Mouse (Mus musculus): ENCODE results near the gene Ifit3.
"Not testable (repeated sequence)": the region's sequence is repeated elsewhere in the genome, so short reads cannot be mapped to it uniquely, and the experiment has no call there.

Gene Ifit3

GRCm38 (mm10) chr19:34583126-34583766, at the start of gene Ifit3:
Gene Ifit3 (plus strand): TSS chr19:34583531.
- not testable (repeated sequence) for DNase-seq (ENCODE audit: low spot score)

- no peak for DNase-seq (ENCODE audit: low spot score)
Measured at GRCm38 (mm10) chr19:34539422-34539821, 43.9 kb upstream of the Ifit3 start.

GRCm38 (mm10) chr19:34546211-34546610, 37.1 kb upstream of the Ifit3 start:
- DNase-seq (ENCODE audit: low spot score) = no peak

- DNase-seq (ENCODE audit: low spot score) = peak; percentile 81
Measured at GRCm38 (mm10) chr19:34547976-34548375, 35.4 kb upstream of the Ifit3 start.

- DNase-seq (ENCODE audit: low spot score) = no peak
Measured at GRCm38 (mm10) chr19:34550205-34550533, 33.2 kb upstream of the Ifit3 start.

- peak; percentile 76 for DNase-seq (ENCODE audit: low spot score)
Measured at GRCm38 (mm10) chr19:34550534-34551223, 32.7 kb upstream of the Ifit3 start, which contains the start of gene Ifit2. Gene Ifit2 (plus strand): TSS chr19:34550694.

- DNase-seq (ENCODE audit: low spot score) = no peak
Measured at GRCm38 (mm10) chr19:34551981-34552380, 31.4 kb upstream of the Ifit3 start.

- no peak for DNase-seq (ENCODE audit: low spot score)
Measured at GRCm38 (mm10) chr19:34553021-34553420, 30.3 kb upstream of the Ifit3 start.

- DNase-seq (ENCODE audit: low spot score) = no peak
Measured at GRCm38 (mm10) chr19:34553522-34553921, 29.8 kb upstream of the Ifit3 start.

- DNase-seq (ENCODE audit: low spot score) = no peak
Measured at GRCm38 (mm10) chr19:34554061-34554460, 29.3 kb upstream of the Ifit3 start.

DNA sequence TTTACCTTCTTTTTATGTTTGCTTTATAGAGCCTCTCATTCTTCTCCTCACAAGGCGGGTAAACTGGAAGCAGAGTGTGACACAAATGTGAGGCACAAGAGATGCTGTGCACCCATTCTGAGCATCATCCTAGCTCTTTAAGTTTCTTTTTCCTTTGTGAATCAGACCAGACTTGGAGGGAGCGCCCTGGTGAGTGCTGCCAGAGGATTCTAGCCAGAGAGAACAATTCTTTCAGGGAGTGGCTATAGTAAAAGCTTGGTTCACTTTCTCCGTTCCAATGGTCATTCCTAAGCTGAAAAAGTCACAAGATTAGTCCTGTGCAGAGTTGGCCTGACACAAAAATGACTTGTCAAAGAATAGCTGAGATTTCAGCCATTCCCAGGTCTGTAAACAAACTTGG, 26.7 kb upstream of the Ifit3 start:
- no peak for DNase-seq (ENCODE audit: low spot score)

DNA sequence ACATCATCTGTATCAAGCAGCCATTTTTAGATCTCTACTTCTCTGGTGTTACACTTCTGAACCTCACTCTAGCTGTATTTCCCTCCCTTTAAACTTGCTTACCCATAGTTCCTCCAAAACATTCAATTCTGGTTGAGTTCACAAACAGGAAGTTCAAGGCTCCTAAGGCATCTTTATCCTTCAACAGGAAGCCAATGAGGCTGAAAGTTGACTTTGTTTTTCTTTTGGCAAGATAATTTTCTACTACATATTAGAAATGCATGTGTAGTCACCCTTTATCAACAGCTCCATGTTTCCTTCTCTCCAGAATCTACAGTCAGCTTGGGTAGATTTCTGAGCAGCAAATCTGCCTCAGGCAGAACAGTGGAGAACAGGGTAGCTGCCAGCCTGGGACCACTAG, 20.8 kb upstream of the Ifit3 start:
- no peak for DNase-seq (ENCODE audit: low spot score)

DNA sequence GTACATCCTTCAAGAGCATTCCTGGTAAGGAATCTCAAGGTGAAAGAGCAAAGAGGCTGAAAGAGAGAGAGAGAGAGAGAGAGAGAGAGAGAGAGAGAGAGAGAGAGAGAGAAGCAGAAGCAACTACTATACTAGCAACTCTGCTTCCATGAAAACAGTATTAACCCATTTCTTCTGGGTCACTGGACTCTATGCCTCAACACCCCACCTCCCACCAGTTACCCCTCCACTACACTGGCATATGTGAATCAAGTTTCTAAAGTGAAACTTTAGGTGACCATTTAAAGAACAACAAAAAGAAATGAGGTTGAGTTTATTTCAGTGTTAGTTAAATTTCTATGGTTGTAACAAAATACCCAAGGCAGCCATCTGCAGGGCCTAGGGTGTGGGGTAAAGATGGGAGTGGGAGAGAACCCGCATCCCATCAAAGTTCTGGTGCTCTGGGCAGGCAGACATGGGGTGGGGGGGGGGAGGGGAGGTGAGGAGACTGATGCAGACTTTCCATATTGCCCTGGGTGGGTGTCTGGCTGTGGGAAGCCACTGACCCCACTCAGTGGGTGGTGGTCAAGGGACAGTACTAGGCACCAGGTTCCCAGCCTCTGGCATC, 17.1 kb upstream of the Ifit3 start:
- no peak for DNase-seq (ENCODE audit: low spot score)

DNA sequence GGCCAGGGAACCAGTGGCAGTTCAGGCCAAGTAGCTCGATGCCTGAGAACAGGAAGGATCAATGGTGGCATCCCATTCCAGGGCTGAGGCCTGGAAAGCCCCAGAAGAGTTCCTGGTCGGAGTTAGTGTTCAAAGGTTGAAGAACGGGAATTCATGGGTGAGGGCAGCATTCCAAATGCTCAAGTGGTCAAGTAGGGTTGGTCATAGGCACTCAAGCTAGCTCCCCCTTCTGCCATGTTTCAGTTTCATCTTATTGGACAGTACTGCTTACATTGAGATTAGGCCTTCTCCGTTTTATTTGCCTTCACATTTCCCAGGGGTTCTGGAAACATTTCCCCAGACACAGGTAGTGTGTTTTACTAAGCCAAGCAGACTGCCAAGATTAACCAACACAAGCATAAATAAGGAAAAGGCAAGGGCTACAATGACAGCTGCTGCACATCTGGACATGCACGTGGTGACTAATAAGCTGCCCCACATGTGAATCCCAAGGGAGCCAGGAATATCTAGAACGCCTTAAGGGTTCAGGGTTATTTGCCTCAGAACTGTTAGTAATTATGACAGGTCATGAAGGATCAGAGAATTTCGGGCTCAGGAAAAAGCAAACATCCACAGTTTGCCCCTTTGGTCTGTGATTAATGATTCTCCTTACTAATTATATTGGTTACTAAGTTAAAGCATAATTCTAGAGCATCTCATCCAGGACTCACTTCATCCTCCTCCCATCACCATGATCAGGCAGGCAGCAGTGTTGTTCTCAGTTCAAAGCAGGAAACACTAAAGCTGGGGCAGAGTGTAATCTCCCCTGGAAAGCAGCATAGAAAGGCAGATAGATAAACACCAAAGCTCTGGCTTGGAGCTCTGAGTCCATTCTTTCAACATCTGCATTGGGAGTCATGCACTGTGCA, 14.1 kb upstream of the Ifit3 start:
- no peak for DNase-seq (ENCODE audit: low spot score)

DNA sequence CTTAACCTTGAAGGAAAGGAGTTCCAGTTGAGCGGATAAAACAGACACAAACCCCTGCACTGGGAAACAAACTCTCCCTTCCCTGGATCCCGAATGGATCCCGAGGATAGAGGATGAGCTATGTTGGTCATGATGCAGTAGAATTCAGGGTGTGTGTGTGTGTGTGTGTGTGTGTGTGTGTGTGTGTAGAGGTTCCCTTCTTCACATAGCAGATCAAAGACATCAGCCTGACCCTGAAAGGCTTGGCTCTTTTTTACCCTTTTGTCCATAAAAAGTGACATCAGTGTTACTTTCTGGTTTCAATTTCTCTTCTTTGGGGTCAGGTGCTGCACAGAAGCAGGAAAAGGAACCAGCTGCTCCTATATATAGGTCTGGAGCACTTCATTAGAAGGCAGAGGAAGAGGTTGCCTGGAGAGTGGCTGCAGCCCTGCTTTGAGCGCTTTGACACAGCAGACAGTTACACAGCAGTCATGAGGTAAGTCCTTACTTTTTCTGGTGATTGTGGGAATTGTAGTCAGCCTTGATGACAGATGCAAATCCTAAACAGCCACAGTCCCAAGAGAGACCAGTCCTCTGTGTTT, 13.3 kb upstream of the Ifit3 start:
- DNase-seq (ENCODE audit: low spot score) = no peak

- no peak for DNase-seq (ENCODE audit: low spot score)
Measured at GRCm38 (mm10) chr19:34571080-34571479, 12.3 kb upstream of the Ifit3 start.

DNA sequence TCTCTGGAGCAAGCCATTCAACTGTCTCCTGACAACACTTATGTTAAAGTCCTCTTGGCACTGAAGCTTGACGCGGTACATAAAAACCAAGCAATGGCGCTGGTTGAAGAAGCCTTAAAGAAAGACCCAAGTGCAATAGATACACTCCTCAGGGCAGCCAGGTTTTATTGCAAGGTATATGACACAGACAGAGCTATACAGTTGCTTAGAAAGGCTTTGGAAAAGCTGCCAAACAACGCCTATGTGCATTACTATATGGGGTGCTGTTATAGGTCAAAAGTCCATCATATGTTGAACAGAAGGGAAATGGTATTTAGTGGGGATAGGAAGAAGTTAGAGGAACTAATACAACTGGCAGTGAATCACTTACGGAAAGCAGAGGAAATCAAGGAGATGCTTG, 9.7 kb upstream of the Ifit3 start:
- no peak for DNase-seq (ENCODE audit: low spot score)

GRCm38 (mm10) chr19:34577121-34577520, 6.2 kb upstream of the Ifit3 start:
- DNase-seq (ENCODE audit: low spot score) = no peak

GRCm38 (mm10) chr19:34582696-34583095, 635 bp upstream of the Ifit3 start:
- not testable (repeated sequence) for DNase-seq (ENCODE audit: low spot score)

GRCm38 (mm10) chr19:34585740-34586458, 2.6 kb downstream of the Ifit3 start:
- not testable (repeated sequence) for DNase-seq (ENCODE audit: low spot score)

Data from c-Kit-positive CD71-positive TER-119-positive erythroid progenitor cells, embryonic 14.5 days (primary cell).